Mouse (Mus musculus) olfactory bulb, adult 2 months (tissue): ENCODE measurements around the gene Etnk1.

Source experiments
- CTCF ChIP-seq: fragments of 200-500 bp; IDR thresholded peaks from 2 replicates; pipeline ENCODE4 v1.5.1; 2012; ENCODE audit warnings: low read depth, mild to moderate bottlenecking, low read length, moderate library complexity; ENCODE audit not compliant: insufficient read depth
- POLR2A ChIP-seq: fragments of 200-500 bp; IDR thresholded peaks from 2 replicates; pipeline ENCODE4 v1.6.1; 2012; ENCODE audit warnings: mild to moderate bottlenecking, low read depth, low read length, moderate library complexity; ENCODE audit not compliant: insufficient read depth

DNA sequence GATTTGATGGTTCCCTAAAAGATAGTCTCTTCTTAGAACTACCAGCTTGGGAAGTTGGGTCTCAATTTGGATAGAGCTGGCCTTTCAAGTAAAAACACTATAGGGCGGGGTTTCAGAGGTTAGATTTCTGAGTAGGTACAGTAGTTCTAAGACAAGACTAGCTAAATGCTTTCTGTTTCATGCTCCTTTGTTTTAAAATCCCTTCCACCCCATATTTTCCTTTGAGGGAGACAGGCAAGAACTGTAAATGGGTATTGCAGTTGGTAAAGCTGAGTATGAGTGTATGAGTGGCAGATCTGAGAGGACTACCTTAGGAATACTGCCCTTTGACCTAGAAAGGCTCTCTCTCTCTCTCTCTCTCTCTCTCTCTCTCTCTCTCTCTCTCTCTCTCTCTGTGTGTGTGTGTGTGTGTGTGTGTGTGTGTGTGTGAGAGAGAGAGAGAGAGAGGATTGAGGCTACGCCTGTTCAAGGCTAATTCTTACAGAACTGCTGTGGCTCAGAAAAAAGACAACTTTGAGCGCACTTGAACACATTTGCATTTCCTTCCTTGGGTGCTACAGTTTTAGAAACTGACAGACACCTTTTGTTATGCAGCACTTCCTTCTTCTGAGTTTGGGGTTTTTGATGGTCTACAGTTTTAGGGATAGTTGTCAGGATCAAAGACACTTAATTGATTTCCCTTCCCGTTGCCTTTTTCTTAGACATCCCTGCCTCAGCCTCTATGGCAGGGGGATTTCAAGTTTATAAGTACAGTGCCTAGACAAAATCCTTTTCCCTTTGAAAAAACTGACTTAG is 3.3 kb downstream of the Etnk1 start:
- TF ChIP-seq CTCF: no peak
- TF ChIP-seq POLR2A: no peak
